Mouse (Mus musculus): ENCODE data around the gene Mrpl4.
"Not testable (repeated sequence)": the region's sequence is repeated elsewhere in the genome, so short reads cannot be mapped to it uniquely, and the experiment has no call there.

GRCm38 (mm10) chr9:21010939-21011541 is 8.5 kb downstream of the Mrpl4 start:
- not testable (repeated sequence) for TF ChIP-seq TAL1 (conservative IDR thresholded peaks at IDR 0.05; ENCODE audit: low read depth, low read length); CTCF (IDR thresholded peaks at IDR 0.05; ENCODE audit: low read depth, low read length); GATA1 (IDR thresholded peaks at IDR 0.05; ENCODE audit: borderline replicate concordance, low read length); POLR2AphosphoS5 (IDR thresholded peaks at IDR 0.05; ENCODE audit: insufficient replicate concordance, low read depth, low read length)
